Mouse (Mus musculus) ES-E14 (cell line): ENCODE measurements at regions not wholly inside any gene's neighbourhood (a gene's known extent, or its start where the extent isn't known, plus 50 kb on each side); places are given as distances from the start of the nearest gene placed in this dataset.

Experiments used
- CHD2 ChIP-seq: IDR thresholded peaks from 2 replicates; pipeline ENCODE4 v1.6.1; 2014; ENCODE audit warnings: mild to moderate bottlenecking, low read depth, low read length, inconsistent platforms
- HCFC1 ChIP-seq: IDR thresholded peaks from 2 replicates; pipeline ENCODE4 v1.6.1; 2012; ENCODE audit warnings: low read length, inconsistent platforms, borderline replicate concordance; ENCODE audit not compliant: insufficient read depth
- MAFK ChIP-seq: IDR thresholded peaks from 2 replicates; pipeline ENCODE4 v1.6.1; 2014; ENCODE audit warnings: mild to moderate bottlenecking, low read depth, low read length, inconsistent platforms; ENCODE audit not compliant: insufficient read depth
- ZC3H11A ChIP-seq: IDR thresholded peaks from 2 replicates; pipeline ENCODE4 v1.6.1; 2012; ENCODE audit warnings: low read depth, mild to moderate bottlenecking, inconsistent platforms, low read length, borderline replicate concordance
- ZNF384 ChIP-seq: IDR thresholded peaks from 2 replicates; pipeline ENCODE4 v1.6.1; 2012; ENCODE audit warnings: low read depth, low read length, inconsistent platforms

DNA sequence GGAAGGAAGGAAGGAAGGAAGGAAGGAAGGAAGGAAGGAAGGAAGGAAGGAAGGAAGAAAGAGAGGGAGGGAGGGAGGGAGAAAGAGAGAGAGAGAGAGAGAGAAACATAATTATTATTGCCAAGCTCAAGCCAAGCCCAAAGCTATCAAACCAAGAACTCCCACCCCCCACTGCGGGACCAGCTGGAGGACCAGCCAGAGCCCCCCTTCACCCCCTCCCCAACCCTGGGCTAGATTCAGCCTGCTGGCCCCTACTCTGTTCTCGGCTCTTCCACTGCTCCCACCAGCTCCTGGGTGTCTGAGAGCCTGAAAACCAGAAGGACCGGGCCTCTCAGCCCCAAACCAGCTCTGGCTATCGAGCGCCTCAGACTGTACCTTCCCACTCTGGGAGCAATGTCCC lies 608.1 kb downstream of the Inhba start:
- no peak for TF ChIP-seq ZNF384
- no peak for TF ChIP-seq HCFC1
- TF ChIP-seq MAFK = no peak
- TF ChIP-seq CHD2 = no peak
- TF ChIP-seq ZC3H11A = no peak
